Mouse (Mus musculus) ES-CJ7 (cell line): Measurements from ENCODE around the gene Kbtbd12.
A peak's percentile ranks its signal among the peaks of the same experiment; 100 is the strongest.

Experiments used
- DNase-seq: peaks from one replicate; pipeline ENCODE4 v3.0.0; 2011; ENCODE audit warnings: low read depth, low spot score

Kbtbd12 gene

GRCm38 (mm10) chr6:88626912-88627311 is 10.8 kb downstream of the Kbtbd12 start:
- DNase-seq = no peak

- no peak for DNase-seq
Measured at GRCm38 (mm10) chr6:88626462-88626861, 11.3 kb downstream of the Kbtbd12 start.

- DNase-seq = no peak
Measured at GRCm38 (mm10) chr6:88621816-88622481, 15.8 kb downstream of the Kbtbd12 start.

GRCm38 (mm10) chr6:88619542-88619941 is 18.2 kb downstream of the Kbtbd12 start:
- DNase-seq = no peak

- DNase-seq = no peak
Measured at GRCm38 (mm10) chr6:88615352-88615751, 22.4 kb downstream of the Kbtbd12 start.

- no peak for DNase-seq
Measured at GRCm38 (mm10) chr6:88606417-88606816, 31.3 kb downstream of the Kbtbd12 start.

- no peak for DNase-seq
Measured at GRCm38 (mm10) chr6:88605715-88606114, 32.0 kb downstream of the Kbtbd12 start.

- no peak for DNase-seq
Measured at GRCm38 (mm10) chr6:88605235-88605634, 32.5 kb downstream of the Kbtbd12 start.

- DNase-seq = no peak
Measured at GRCm38 (mm10) chr6:88596108-88596507, 41.6 kb downstream of the Kbtbd12 start.

- DNase-seq = no peak
Measured at GRCm38 (mm10) chr6:88592367-88592766, 45.4 kb downstream of the Kbtbd12 start.

GRCm38 (mm10) chr6:88590231-88590630 is 47.5 kb downstream of the Kbtbd12 start:
- DNase-seq = no peak

- DNase-seq = peak; percentile 34
Measured at GRCm38 (mm10) chr6:88589517-88589916, 48.2 kb downstream of the Kbtbd12 start.

GRCm38 (mm10) chr6:88588581-88589256 is 49.0 kb downstream of the Kbtbd12 start:
- DNase-seq = no peak

- no peak for DNase-seq
Measured at GRCm38 (mm10) chr6:88587091-88587490, 50.7 kb downstream of the Kbtbd12 start.

- no peak for DNase-seq
Measured at GRCm38 (mm10) chr6:88583950-88584349, 53.8 kb downstream of the Kbtbd12 start.

GRCm38 (mm10) chr6:88576495-88576894 is 61.3 kb downstream of the Kbtbd12 start:
- DNase-seq = no peak

GRCm38 (mm10) chr6:88566676-88567075 is 71.1 kb downstream of the Kbtbd12 start:
- DNase-seq = no peak

GRCm38 (mm10) chr6:88565033-88565432 is 72.7 kb downstream of the Kbtbd12 start:
- no peak for DNase-seq

GRCm38 (mm10) chr6:88560156-88560555 is 77.6 kb downstream of the Kbtbd12 start:
- DNase-seq = no peak

GRCm38 (mm10) chr6:88559688-88560087 is 78.1 kb downstream of the Kbtbd12 start:
- no peak for DNase-seq

GRCm38 (mm10) chr6:88558076-88558475 is 79.7 kb downstream of the Kbtbd12 start:
- no peak for DNase-seq

- peak; percentile 22 for DNase-seq
Measured at GRCm38 (mm10) chr6:88557548-88557947, 80.2 kb downstream of the Kbtbd12 start.

GRCm38 (mm10) chr6:88549916-88550315 is 87.8 kb downstream of the Kbtbd12 start:
- DNase-seq = no peak
